Mouse (Mus musculus) myocyte (in vitro differentiated cells): ENCODE measurements around the gene Cntn3.

ENCODE experiments used
- CEBPB ChIP-seq: IDR thresholded peaks from 2 replicates; pipeline ENCODE4 v1.6.1; 2011; ENCODE audit warnings: mild to moderate bottlenecking, moderate library complexity; ENCODE audit not compliant: poor library complexity, insufficient read depth, severe bottlenecking
- E2F4 ChIP-seq: IDR thresholded peaks from one replicate; pipeline ENCODE4 v1.6.1; 2011; ENCODE audit warnings: mild to moderate bottlenecking, control low read depth, moderate library complexity; ENCODE audit not compliant: insufficient read depth
- MAX ChIP-seq: IDR thresholded peaks from one replicate; pipeline ENCODE4 v1.6.1; 2011; ENCODE audit warnings: low read depth, mild to moderate bottlenecking, control low read depth
- MYOD1 ChIP-seq, 3 experiments: IDR thresholded peaks; one replicate each; pipeline ENCODE4 v1.6.1; 2011; ENCODE audit warnings: control low read depth in 2 of 3, low read depth in 2 of 3, mild to moderate bottlenecking in 2 of 3, moderate library complexity in 1 of 3; ENCODE audit not compliant: insufficient read length in 2 of 3, control insufficient read depth in 1 of 3
- POLR2A ChIP-seq: IDR thresholded peaks from one replicate; pipeline ENCODE4 v1.6.1; 2011; ENCODE audit warnings: low read depth, mild to moderate bottlenecking, control low read depth, moderate library complexity; ENCODE audit not compliant: insufficient read length
- REST ChIP-seq: IDR thresholded peaks from one replicate; pipeline ENCODE4 v1.6.1; 2011; ENCODE audit warnings: mild to moderate bottlenecking, control low read depth, moderate library complexity; ENCODE audit not compliant: insufficient read depth, insufficient read length
- SRF ChIP-seq: IDR thresholded peaks from one replicate; pipeline ENCODE4 v1.6.1; 2011; ENCODE audit warnings: low read depth; ENCODE audit not compliant: control insufficient read depth, insufficient read length
- TCF12 ChIP-seq: IDR thresholded peaks from one replicate; pipeline ENCODE4 v1.6.1; 2011; ENCODE audit warnings: mild to moderate bottlenecking, control low read depth; ENCODE audit not compliant: poor library complexity, insufficient read depth, severe bottlenecking
- USF1 ChIP-seq: IDR thresholded peaks from one replicate; pipeline ENCODE4 v1.6.1; 2011; ENCODE audit warnings: low read depth, mild to moderate bottlenecking, control low read depth, moderate library complexity

GRCm38 (mm10) chr6:102231015-102231414, 341.9 kb downstream of the Cntn3 start:
- TF ChIP-seq E2F4 (no peak), SRF (no peak), POLR2A (no peak), USF1 (no peak), MYOD1 (IDR thresholded peaks at IDR 0.05; ENCODE audit: control insufficient read depth in 1 of 3, insufficient read length in 2 of 3, low read depth in 2 of 3) (no peak), TCF12 (no peak), MAX (no peak), CEBPB (no peak), REST (no peak)
